Mouse (Mus musculus): ENCODE results near the gene Mlxipl.

Gene Mlxipl

DNA sequence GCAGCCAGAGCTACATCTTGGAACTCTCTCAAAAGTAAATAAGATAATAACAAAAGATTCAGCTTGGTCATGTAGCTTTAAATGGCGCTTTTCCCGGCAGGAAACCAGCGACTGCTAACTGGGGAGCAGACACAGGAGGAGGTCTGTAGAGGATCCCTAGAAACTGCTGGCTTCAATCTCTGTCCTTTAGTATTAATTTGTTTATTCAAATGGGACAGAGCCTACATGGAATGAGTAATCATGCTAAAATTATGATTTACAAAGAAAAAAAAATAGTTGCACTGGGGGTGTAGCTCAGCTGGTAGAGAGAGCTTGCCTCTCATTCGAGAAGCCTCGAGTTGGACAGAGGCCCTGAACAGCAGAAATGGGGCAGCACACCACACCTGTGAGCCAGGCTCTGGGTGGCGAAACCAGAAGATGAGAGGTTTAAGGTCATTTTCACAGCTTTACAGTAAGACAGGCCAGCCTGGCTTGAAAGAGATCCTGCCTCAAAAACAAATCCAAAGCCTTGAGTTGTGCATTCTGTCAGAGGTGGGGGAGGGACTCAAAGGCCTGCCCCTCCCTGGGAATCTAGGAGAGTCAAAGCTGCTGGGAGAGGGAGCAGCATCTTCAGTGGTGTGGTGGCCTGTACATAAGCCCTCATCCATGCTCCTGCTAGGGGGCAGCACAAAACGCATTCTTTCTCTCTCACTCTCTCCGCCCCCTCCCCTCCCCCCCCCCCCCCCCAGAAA lies 93.6 kb downstream of the Mlxipl start:
- DNase-seq (ENCODE audit: low spot score in 2 of 2), result peak; percentile 50 to 64

GRCm38 (mm10) chr5:135185016-135185415 lies 95.3 kb downstream of the Mlxipl start:
- no peak for DNase-seq (ENCODE audit: low spot score in 2 of 2)

DNA sequence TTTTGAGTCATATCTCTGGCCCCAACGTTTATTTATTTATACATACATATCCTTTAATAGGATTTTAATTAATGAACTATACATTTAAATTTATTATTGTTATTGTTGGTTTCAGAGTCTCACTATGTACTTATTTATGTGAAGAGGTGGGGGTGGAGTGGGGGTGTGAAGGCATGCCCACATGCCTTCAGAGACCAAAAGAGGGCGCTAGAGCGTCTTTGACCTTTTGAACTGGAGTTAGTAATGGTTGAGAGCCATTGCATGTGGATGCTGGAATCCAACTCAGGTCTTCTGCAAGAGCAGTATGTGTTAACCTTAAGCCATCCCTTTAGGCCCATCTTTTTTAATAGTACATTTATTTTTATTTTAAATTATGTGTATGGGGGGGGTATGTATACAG lies 95.9 kb downstream of the Mlxipl start:
- DNase-seq (ENCODE audit: low spot score in 2 of 2), result no peak

DNA sequence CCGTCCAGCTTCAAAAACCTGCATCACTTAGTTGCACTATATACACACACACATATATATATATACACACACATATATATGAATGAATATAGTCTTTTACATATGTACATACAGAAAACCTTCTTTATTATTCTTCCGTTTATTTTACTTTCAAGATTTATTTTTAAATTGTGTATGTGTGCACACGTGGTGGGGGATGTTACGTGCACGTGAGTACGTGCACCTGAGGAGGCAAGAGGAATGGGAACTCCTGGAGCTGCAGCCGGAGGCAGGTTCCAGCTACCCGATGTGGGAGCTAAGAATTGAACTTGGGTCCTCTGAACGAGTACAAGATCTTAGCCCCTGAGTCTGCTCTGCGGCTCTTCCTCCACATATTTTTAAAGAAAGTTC lies 96.5 kb downstream of the Mlxipl start:
- no peak for DNase-seq (ENCODE audit: low spot score in 2 of 2)

- DNase-seq (ENCODE audit: low spot score in 2 of 2), result peak; percentile 98 to 99
Observed at GRCm38 (mm10) chr5:135186621-135187348, 97.1 kb downstream of the Mlxipl start, which contains the start of gene Baz1b. TSS of gene Baz1b (plus strand) at chr5:135187264.

GRCm38 (mm10) chr5:135187349-135188213 lies 97.9 kb downstream of the Mlxipl start:
- DNase-seq (ENCODE audit: low spot score in 2 of 2), result peak; percentile 35 to 42
